Mouse (Mus musculus): Measurements from ENCODE around the gene Fam49a.

GRCm38 (mm10) chr12:12232097-12232496 is 29.8 kb upstream of the Fam49a start:
- TF ChIP-seq MAX (IDR thresholded peaks at IDR 0.05): no peak
- no peak for TF ChIP-seq CTCF (IDR thresholded peaks at IDR 0.05; ENCODE audit: control insufficient read depth, insufficient read depth, insufficient read length)
- no peak for TF ChIP-seq MYOD1 (IDR thresholded peaks at IDR 0.05; ENCODE audit: control insufficient read depth, insufficient read length, low read depth)
- TF ChIP-seq MYOG (IDR thresholded peaks at IDR 0.05; ENCODE audit: control insufficient read depth, extremely low read depth, insufficient read length): no peak
- no peak for TF ChIP-seq USF1 (IDR thresholded peaks at IDR 0.05; ENCODE audit: low read depth)

All from C2C12 (cell line).